Mouse (Mus musculus) heart, embryonic 15.5 days (tissue): Measurements from ENCODE around the gene Jmy. TPM values are rescaled to one million over a fixed set of nuclear protein-coding genes. Genes with fewer than 3 reads are reported as not detected.

Source experiments
- polyA plus RNA-seq: library from polyadenylated mRNA; unstranded; fragments of >200 nt; fragmentation: Nextera tagmentation; extraction: Ambion mirVana; gene quantifications from 2 replicates; pipeline ENCODE4 v1.2.1, GENCODE M21; 2015

The Jmy gene
- polyA plus RNA-seq, 1 experiment from 2014 or later = 5.9 TPM

Other genes starting within 250 kb of the Jmy start
- 12.8 and 13.2 TPM in 2 replicates for gene Homer1, start 200.2 kb downstream of the Jmy start, polyA plus RNA-seq
- 0.08 and 0.76 TPM in 2 replicates for gene Bhmt, start 138.2 kb upstream of the Jmy start, polyA plus RNA-seq
- 0.43 TPM in 1 of 2 replicates, not detected in the other for gene Bhmt2, start 174.5 kb upstream of the Jmy start, polyA plus RNA-seq
- gene Dmgdh, start 174.6 kb upstream of the Jmy start, polyA plus RNA-seq = 0.06 and 0.13 TPM in 2 replicates